Mouse (Mus musculus) heart, embryonic 14.5 days (tissue): ENCODE data around the gene Psma6. TPM values are rescaled to one million over a fixed set of nuclear protein-coding genes. Genes with fewer than 3 reads are reported as not detected.
"Not testable (repeated sequence)": the region's sequence is repeated elsewhere in the genome, so short reads cannot be mapped to it uniquely, and the experiment has no call there.

Source experiments
- ATAC-seq: fragments of 200-750 bp; cut with Nextera tagmentation; 2 replicates; pipeline ENCODE4 v1.8.0; 2017; ENCODE audit warnings: low read depth, moderate TSS enrichment; ENCODE audit not compliant: insufficient number of reproducible peaks, insufficient read depth, low FRiP score
- H3K27ac ChIP-seq, 2 experiments: fragments of 200-500 bp in 1 of 2; fragments of 300-500 bp in 1 of 2; sonication (generic) in 1 of 2; replicated peaks in 1 of 2; 2 replicates each; pipeline ENCODE4 v1.5.1; 2012 to 2014; ENCODE audit warnings: low read depth in 2 of 2, low read length in 2 of 2, control low read depth in 1 of 2, mild to moderate bottlenecking in 1 of 2, mixed read lengths in 1 of 2; ENCODE audit not compliant: control insufficient read depth in 1 of 2, insufficient read depth in 1 of 2
- H3K27me3 ChIP-seq: fragments of 300-500 bp; sonication (generic); 2 replicates; pipeline ENCODE4 v1.6.1; 2014; ENCODE audit warnings: mild to moderate bottlenecking, low read length, control low read depth; ENCODE audit not compliant: control insufficient read depth, insufficient read depth
- H3K36me3 ChIP-seq: fragments of 300-500 bp; sonication (generic); 2 replicates; pipeline ENCODE4 v1.6.1; 2014; ENCODE audit warnings: mild to moderate bottlenecking, control low read depth, low read length, mixed read lengths; ENCODE audit not compliant: control insufficient read depth, insufficient read depth
- H3K4me1 ChIP-seq, 2 experiments: fragments of 200-500 bp in 1 of 2; fragments of 300-500 bp in 1 of 2; sonication (generic) in 1 of 2; 2 replicates each; pipeline ENCODE4 v1.6.1; 2012 to 2014; ENCODE audit warnings: low read length in 2 of 2, control low read depth in 1 of 2, mixed read lengths in 1 of 2; ENCODE audit not compliant: control insufficient read depth in 2 of 2, insufficient read depth in 2 of 2
- H3K4me2 ChIP-seq: fragments of 300-500 bp; sonication (generic); 2 replicates; pipeline ENCODE4 v1.6.1; 2014; ENCODE audit warnings: mild to moderate bottlenecking, low read length
- H3K4me3 ChIP-seq, 2 experiments: fragments of 200-500 bp in 1 of 2; fragments of 300-500 bp in 1 of 2; sonication (generic) in 1 of 2; 2 replicates each; pipeline ENCODE4 v1.5.1; 2012 to 2014; ENCODE audit warnings: low read length in 2 of 2, mild to moderate bottlenecking in 2 of 2, control low read depth in 1 of 2, low read depth in 1 of 2, moderate library complexity in 1 of 2; ENCODE audit not compliant: control insufficient read depth in 1 of 2, insufficient read depth in 1 of 2
- H3K9ac ChIP-seq: fragments of 300-500 bp; sonication (generic); 2 replicates; pipeline ENCODE4 v1.6.1; 2014; ENCODE audit warnings: mild to moderate bottlenecking, low read length
- H3K9me3 ChIP-seq: fragments of 300-500 bp; sonication (generic); 2 replicates; pipeline ENCODE4 v1.6.1; 2016; ENCODE audit warnings: low read length, control low read depth; ENCODE audit not compliant: control insufficient read depth
- WGBS: fragments of 180-500 bp; shearing (Covaris S2); extraction: QIAGEN DNeasy Blood & Tissue Kit; methylation state at CpG from one replicate; pipeline ENCODE4 v1.1.7; 2014; 5-methylcytosine and 5-hydroxymethylcytosine counted together
- polyA plus RNA-seq: library from polyadenylated mRNA; unstranded; fragments of >200 nt; fragmentation: Nextera tagmentation; extraction: Ambion mirVana; gene quantifications from 2 replicates; pipeline ENCODE4 v1.2.1, GENCODE M21; 2014

Psma6 gene
- 327 and 344 TPM in 2 replicates for polyA plus RNA-seq

- H3K36me3 ChIP-seq = peaks cover 4% of the 10 kb centered on the region; the same call in 1 of the 2 replicates
- WGBS = 70% methylated on average over 10 of the region's 10 CpGs
- H3K4me3 ChIP-seq = no peak within 1 kb of the TSS
- ATAC-seq = no peak
- H3K9ac ChIP-seq = no peak within 1 kb of the TSS
- H3K4me1 ChIP-seq = peaks cover 2 to 6% of the 10 kb centered on the region in 2 experiments; a peak in 2 of 4 replicates
- H3K9me3 ChIP-seq = no peaks in the 10 kb centered on the region
- H3K27me3 ChIP-seq = no peaks in the 10 kb centered on the region
- H3K27ac ChIP-seq = no peak within 1 kb of the TSS
- no peak within 1 kb of the TSS for H3K4me2 ChIP-seq
Measured at GRCm38 (mm10) chr12:55384023-55384749, at the start of gene Psma6. Psma6 (plus strand) TSS chr12:55384222.

- H3K4me3 ChIP-seq, ATAC-seq, H3K27ac ChIP-seq, H3K4me2 ChIP-seq, H3K36me3 ChIP-seq, H3K4me1 ChIP-seq, H3K9ac ChIP-seq, H3K9me3 ChIP-seq, H3K27me3 ChIP-seq: not testable (repeated sequence)
- 90% methylated on average over 1 of the region's 2 CpGs for WGBS
Measured at GRCm38 (mm10) chr12:55338490-55338889, 45.5 kb upstream of the Psma6 start.

- not testable (repeated sequence) for H3K36me3 ChIP-seq, ATAC-seq, H3K4me2 ChIP-seq, H3K27me3 ChIP-seq, H3K9me3 ChIP-seq, H3K4me1 ChIP-seq, H3K4me3 ChIP-seq, H3K9ac ChIP-seq
- WGBS = 4% methylated on average over 1 of the region's 1 CpGs
- 0 out of 4 replicates have a peak overlapping the region, but pooled peaks of 1 of the 2 experiments have one; percentile 28 for H3K27ac ChIP-seq
Measured at GRCm38 (mm10) chr12:55343045-55343444, 41.0 kb upstream of the Psma6 start.

GRCm38 (mm10) chr12:55343998-55344397 is 40.0 kb upstream of the Psma6 start:
- H3K4me3 ChIP-seq = no peak overlapping the region
- H3K9ac ChIP-seq = no peak overlapping the region
- peak overlapping the region; percentile 39 to 58; a peak in 3 of 4 replicates for H3K27ac ChIP-seq
- WGBS = 81% methylated on average over 11 of the region's 11 CpGs
- no peaks in the 10 kb centered on the region; a peak in 1 of 4 replicates for H3K4me1 ChIP-seq
- H3K9me3 ChIP-seq = no peaks in the 10 kb centered on the region
- H3K27me3 ChIP-seq = no peaks in the 10 kb centered on the region
- H3K36me3 ChIP-seq = no peaks in the 10 kb centered on the region
- ATAC-seq = no peak
- no peak overlapping the region for H3K4me2 ChIP-seq

GRCm38 (mm10) chr12:55344583-55344982 is 39.4 kb upstream of the Psma6 start:
- H3K27me3 ChIP-seq = no peaks in the 10 kb centered on the region
- H3K4me2 ChIP-seq = no peak overlapping the region
- H3K9ac ChIP-seq = no peak overlapping the region
- no peak overlapping the region for H3K4me3 ChIP-seq
- H3K27ac ChIP-seq = peak overlapping the region; percentile 36 to 58
- ATAC-seq = no peak
- H3K9me3 ChIP-seq = no peaks in the 10 kb centered on the region
- WGBS = 64% methylated on average over 13 of the region's 13 CpGs
- H3K4me1 ChIP-seq = no peaks in the 10 kb centered on the region; a peak in 1 of 4 replicates
- H3K36me3 ChIP-seq = no peaks in the 10 kb centered on the region

GRCm38 (mm10) chr12:55353423-55353822 is 30.6 kb upstream of the Psma6 start:
- H3K9me3 ChIP-seq = no peaks in the 10 kb centered on the region
- H3K27me3 ChIP-seq = no peaks in the 10 kb centered on the region
- H3K36me3 ChIP-seq = no peaks in the 10 kb centered on the region
- ATAC-seq = no peak
- H3K9ac ChIP-seq = no peak overlapping the region
- H3K4me3 ChIP-seq = no peak overlapping the region
- no peak overlapping the region for H3K27ac ChIP-seq
- H3K4me1 ChIP-seq = no peaks in the 10 kb centered on the region
- H3K4me2 ChIP-seq = no peak overlapping the region
- WGBS = 67% methylated on average over 6 of the region's 6 CpGs

GRCm38 (mm10) chr12:55354904-55355303 is 29.1 kb upstream of the Psma6 start:
- H3K9ac ChIP-seq = no peak overlapping the region
- no peak overlapping the region for H3K4me3 ChIP-seq
- no peaks in the 10 kb centered on the region for H3K4me1 ChIP-seq
- H3K27ac ChIP-seq = no peak overlapping the region
- H3K9me3 ChIP-seq = no peaks in the 10 kb centered on the region
- H3K27me3 ChIP-seq = no peaks in the 10 kb centered on the region
- no peak overlapping the region for H3K4me2 ChIP-seq
- no peaks in the 10 kb centered on the region for H3K36me3 ChIP-seq
- ATAC-seq = no peak
- 51% methylated on average over 4 of the region's 4 CpGs for WGBS

- Histone ChIP-seq H3K36me3 (no peaks in the 10 kb centered on the region), H3K4me3 (no peak overlapping the region), H3K4me1 (no peaks in the 10 kb centered on the region), H3K9me3 (no peaks in the 10 kb centered on the region), H3K27me3 (no peaks in the 10 kb centered on the region), H3K4me2 (no peak overlapping the region), H3K27ac (no peak overlapping the region), H3K9ac (no peak overlapping the region)
- WGBS = 38% methylated on average over 1 of the region's 1 CpGs
- no peak for ATAC-seq
Measured at GRCm38 (mm10) chr12:55357303-55357702, 26.7 kb upstream of the Psma6 start.
